Mouse (Mus musculus): ENCODE measurements around the gene Rxra. TPM values are rescaled to one million over a fixed set of nuclear protein-coding genes. Genes with fewer than 3 reads are reported as not detected.
A peak's percentile ranks its signal among the peaks of the same experiment; 100 is the strongest.

Gene Rxra
- polyA plus RNA-seq, 1 experiment: 60.0 TPM

DNA sequence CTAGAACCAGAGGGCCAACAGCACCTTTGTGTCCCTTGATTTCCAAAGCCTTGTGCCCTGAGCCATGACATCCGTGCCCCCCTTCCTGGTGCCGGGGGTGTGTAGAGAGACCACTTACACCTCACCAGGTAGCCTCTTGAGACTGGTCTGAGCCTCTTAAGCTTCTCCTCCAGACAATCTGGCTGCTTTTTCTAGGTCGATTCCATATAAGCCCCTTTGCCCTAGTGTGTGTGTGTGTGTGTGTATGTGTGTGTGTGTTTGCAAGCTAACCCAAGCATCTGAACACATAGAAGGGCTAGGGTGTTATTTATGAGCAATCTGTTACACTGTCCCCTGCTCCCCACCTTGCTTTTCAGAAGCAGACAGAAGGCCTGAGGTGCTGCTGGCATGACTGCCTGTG lies 62.2 kb downstream of the Rxra start:
- no peak for DNase-seq (ENCODE audit: low spot score)

DNA sequence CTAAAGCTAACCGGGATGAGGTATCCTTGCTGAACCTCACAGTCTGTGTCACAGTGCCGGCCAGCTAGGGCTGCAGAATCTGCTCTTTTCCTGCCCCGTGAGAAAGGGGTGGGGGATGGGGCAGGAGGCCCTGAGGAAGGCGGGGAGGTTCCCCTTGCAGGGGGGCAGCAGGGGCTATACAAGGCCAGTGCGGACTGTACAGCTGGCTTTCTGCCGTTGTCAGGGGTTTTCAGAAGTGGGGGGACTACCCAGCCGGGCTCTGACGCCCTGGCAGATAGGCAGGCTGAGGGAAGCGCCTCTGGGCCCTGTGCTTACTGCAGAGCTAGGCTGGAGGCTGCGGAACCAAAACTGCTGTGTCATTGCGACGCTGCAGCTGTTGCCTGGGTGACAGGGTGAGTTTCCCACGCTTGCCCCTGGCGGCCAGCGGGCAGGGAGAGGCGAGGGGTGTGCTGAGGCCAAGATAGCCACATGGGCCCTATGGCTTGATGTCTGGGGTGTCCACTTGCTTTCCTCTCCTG lies 63.9 kb downstream of the Rxra start:
- DNase-seq (ENCODE audit: low spot score): peak; percentile 75

DNA sequence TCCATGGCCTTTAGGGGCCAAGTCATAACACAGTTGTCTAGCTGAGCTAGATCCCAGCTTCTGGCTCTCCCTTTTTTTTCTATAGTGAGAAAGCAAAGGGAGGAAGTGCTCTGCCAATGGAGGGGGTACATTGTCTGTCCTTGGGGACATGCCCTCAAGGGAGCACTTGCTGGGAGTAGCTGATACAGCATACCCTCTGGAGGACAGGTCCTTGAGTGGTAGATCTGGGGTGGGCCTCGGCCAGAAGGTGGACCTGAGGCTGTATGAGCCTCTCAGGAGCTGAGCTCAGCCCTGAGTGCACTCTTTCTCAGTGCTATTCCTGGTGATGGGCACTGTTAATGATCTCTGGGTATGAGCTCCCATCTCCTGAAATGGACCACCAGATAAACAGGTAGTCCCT lies 66.9 kb downstream of the Rxra start:
- DNase-seq (ENCODE audit: low spot score): no peak

DNA sequence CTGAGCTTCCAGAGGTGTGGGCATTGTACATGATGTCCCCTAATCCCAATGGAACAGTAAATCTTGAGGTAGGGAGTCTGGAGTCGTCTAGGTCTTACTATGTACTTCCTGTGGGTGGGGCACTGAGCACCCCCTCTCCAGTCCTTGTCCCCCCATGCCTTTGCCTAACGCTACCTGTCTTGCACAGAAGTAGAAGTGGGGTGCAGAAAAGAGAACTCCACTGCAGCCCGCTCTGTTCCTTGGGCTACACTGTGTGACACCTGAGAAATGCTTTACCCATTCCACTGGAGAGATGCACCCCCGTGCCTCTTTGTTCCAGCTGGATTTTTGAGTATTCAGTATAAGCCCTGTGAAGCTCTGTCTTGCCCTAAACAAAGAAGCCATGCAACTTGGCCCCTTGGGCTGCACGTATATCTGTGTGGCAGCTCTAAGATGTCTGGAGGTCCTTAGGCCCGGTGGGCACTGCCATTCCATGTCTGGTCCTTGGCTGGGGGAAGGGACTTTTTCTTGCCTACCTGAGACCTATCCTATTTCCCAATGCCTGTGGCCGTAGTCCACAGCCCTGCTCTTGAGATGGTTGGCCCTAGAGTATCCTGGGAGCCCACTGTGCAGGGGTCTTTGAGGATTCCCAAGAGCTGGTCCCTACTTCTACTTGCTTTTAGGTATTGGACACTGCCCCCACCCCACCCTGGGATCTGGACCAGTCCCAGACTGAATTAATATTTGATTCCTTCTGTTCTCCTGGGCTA lies 67.8 kb downstream of the Rxra start:
- DNase-seq (ENCODE audit: low spot score): no peak

DNA sequence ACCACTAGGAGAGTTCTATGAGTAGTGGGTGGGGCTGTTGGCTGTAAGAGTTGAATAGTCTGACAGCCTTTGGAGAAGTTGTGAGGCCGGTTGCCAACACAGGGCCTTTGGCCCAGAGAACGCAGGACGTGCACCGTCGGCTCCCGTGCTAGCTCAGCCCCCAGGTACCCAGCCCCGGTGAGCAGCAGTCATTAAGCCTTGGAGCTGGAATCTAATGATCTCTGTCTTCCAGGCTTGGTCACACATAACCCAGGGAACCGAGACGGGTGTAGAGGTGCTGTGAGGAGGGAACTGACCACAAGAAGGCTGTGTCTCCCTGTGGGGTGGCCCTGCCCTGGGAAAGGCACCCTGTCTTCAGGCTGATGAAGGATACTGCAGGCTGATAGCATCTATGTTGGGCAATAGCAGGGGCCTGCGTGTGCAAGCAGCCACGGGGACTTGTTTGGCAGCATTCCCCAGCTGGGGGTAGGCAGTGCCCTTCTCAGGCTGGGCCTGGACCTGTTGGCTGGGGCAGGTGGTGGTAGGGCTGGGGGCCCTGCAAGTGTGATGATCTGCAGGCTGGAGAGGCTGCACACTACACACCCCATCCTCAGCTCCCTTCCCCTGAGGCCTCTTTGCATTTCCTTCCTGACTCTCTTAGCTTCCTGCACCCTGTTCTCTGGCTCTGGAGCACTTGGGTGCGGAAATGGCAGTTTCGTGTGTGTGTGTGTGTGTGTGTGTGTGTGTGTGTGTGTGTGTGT lies 68.5 kb downstream of the Rxra start:
- peak; percentile 68 for DNase-seq (ENCODE audit: low spot score)

DNA sequence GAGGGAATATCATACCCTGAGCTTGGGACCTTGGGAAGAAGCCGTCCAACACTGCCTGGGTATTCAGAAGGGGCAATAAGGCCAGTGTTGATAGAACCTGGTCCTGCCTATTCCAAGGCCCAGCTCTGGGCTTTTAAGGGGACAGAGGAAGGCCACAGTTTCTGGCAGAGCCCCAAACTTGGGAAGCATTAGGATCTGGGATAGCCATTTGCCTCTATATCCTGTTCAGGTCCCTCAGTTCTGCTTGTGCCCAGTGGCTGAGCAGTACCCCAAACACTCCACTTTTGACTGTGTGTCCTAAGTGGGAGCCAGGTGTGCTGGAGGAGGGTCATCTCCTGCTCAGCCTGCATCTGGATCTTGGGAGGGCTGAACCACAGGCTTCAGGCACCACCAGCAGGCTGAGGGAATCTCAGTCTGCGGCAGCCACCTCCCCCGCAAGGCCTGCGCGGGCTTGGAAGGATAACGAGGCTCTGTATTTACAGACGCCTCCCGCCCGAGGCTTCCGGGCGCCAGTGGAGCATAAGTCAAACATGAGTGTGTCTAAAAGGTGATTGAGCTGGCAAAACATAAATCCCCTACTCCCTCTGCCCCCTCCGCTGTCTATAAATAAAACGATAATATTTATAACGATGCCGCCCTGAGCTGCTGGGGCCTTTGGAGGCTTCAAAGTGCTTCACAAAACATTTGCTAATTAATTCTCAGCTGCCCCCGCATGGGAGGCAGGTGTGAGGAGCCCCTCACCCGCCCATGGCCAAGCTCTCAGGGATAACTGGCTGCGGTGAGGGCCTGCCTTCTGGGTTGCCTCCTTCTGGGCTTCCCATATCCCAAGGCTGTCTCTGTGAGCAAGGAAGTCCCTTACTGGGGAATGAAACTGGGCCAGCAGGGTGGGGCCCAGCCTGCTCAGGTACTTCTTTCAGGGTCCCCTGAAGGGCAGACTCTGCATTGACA lies 69.7 kb downstream of the Rxra start:
- DNase-seq (ENCODE audit: low spot score): peak; percentile 59

DNA sequence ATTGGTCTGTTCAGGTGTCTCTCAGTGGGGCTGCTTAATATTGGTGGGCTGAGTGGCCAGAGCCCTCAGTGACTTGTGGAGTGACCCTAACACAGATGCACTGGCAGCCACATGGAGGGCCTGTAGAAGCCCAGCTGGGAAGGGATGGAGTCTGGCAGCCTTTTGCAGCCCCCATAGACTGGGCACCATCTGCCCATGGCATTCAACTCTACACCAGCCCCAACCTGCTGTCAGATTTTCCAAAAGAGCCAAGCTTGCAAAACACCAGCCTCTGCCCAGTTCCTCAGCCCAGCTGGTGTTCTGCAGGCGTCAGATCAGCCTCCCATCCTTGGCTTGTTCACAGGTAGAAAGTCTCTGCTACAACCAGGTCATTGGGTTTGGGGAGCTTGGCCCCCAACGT lies 70.6 kb downstream of the Rxra start:
- DNase-seq (ENCODE audit: low spot score): no peak

DNA sequence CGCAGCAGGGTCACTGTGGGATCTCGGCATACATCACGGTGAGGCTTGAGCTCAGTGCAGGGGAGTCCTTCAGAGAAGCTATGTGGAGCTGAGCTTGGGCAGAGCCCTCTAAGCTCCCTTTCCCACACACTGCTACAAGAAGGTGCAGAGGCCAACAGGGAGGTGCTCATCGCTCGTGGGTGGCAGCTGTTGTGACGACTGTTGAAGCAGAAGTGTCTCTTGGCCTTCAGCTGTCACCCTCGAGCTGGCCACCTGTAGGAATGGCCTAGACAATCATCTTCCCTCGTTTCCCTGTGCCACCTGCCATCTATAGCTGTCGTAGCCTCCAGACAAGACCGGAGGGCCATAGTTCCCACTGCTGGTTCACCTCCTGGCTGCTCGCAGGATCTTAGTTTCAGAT lies 72.7 kb downstream of the Rxra start:
- DNase-seq (ENCODE audit: low spot score): no peak

DNA sequence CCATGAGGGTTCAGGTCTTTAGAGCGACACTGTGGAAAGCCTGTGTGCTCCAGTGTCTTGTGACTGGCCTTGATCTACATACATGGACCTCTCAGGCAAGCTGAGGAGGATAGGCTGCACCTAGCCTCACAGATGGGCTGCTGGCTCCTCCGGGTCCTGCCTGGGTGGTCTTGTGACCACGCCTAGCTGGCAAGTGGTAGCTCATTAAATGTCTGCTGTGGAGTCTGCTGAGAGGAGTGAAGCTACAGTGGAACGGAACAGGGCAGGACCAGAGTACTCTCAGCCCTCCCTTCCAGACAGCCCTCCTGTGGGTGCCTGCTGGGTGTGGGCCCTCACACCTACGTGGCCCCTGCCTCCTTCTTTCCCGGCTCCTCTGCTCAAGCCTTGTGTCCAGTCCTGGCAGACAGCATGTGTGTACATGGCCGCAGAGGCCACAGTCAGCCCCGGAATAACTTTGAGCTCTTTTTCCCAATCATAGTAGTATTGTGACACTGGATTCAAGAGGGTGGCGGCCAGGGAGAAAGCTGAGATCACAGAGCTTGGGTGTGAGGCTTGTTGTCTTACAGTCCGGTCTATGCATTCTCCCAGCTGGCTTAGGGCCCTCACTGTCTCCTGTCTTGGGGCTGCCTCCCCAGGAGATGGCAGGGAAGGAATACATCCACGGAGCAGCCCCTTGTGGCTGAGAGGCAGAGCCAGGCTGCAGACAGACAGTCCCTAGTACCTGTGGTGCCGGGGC lies 74.3 kb downstream of the Rxra start:
- no peak for DNase-seq (ENCODE audit: low spot score)

DNA sequence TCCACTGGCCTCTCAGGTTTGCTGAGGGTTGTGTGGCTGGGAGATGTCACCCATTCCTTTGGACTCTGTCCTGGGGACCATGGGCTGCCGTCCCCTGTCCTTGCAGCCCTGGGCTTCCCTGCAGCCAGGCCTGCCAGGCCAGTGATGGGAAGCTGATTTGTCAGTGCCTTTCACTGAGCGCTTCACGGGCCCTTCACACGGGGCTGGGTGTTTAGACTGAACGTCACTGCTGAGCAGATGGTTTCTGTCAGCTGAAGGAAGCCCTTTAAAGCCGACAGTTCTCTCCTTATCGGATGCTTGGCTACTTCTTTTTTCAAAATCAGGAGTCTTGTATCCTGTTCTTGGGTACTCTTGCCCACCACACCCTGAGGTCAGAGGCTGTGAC lies 74.9 kb downstream of the Rxra start:
- no peak for DNase-seq (ENCODE audit: low spot score)

DNA sequence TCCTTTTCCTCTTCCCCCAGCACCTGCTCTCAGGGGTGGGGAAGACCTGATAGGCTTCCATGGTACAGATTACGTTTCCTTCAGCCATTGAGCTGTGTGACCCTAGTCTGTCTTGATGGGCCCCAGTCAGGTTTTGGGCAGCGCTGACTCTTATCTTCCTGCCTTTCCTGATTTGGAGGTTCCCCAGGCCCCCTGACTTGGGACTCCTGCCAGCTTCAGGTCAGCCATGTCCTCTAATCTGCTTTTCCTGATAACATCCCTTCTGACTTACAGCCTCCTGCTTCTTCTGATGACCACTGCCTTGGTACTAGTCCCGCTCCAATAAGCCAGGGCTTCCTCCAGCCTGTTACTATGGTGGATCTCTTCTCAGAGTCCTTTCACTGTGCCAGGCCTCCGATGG lies 75.6 kb downstream of the Rxra start:
- DNase-seq (ENCODE audit: low spot score): no peak

DNA sequence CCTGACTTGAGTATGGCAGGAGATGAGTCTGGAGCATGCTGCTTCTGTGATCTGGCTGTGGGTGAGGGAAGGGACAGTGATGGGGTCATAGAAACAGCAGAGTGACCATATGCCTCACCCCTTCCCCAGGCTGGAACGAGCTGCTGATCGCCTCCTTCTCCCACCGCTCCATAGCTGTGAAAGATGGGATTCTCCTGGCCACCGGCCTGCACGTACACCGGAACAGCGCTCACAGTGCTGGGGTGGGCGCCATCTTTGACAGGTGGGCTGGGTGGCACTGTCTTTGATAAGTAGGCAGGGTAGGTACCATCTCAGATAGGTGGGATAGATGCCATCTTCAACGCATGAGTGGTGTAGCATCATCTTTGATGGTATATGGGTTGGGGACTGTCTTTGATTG lies 77.9 kb downstream of the Rxra start:
- no peak for DNase-seq (ENCODE audit: low spot score)

DNA sequence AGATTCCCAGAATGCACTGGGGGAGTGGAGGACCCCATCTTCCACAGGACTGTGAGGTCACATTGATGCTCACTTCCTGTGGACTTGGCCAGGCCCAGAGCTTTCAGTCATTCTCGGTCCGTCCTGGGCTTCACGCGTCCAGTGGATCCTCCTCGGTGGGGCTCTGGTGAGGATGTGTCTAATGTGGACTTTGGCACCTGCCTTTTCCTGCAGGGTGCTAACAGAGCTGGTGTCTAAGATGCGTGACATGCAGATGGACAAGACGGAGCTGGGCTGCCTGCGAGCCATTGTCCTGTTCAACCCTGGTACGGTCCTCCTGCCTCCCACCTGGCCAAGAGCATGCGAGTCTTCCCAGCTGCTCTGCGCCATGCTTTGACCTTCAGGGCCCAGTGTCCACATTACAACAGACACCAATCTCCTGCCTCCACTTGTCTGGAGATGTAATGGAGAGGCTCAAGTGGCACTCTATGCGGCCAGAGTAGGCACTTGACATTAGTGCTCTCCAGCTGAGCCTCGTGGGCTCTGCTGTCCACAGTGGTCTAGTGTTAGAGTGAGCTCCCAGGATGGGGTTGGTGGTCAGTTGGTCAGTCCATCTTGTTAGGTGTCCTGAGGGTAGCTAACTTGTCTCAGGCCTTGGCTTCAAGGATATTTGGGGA lies 79.9 kb downstream of the Rxra start:
- DNase-seq (ENCODE audit: low spot score): no peak

DNA sequence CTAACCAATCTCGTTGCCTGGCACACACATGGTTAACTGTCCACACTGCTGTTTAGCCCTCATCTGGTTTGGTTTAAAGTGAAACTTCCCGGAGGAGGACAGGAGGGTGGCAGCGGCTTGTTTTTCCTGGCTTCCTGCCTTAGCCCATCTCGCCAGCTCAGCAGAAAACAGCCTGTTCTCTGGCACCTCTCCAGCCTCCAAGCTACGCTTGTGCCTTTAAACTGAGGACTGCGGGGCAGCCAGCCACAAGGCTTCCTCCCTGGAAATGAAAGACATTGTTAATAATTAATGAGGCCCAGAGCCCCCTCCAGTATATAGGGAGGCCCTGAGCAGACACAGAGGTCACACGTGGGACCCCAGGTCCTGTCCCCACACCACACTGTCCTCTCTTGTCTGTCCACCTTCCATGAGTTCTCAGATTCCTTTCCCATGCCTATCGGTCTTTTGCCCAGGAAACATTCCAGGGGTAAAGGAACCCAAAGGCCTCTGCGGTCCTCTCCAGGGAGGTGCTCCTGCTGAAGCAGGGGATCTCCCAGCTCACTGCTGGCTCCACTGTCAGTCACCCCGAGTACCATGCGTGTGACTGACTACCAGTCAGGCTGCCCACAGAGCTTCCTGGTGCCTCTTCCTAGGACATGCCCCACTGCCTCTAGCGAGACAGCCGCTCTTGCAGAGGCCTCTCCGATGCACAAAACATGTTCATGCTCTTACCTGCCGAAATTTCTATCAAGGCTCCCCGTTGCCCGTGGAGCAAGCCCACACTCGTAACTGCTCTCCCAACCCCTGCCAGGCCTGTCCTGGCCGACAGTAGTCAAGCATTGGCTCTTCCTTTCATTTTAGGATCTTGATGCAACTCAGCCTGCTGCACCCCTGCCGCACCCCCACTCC lies 82.4 kb downstream of the Rxra start:
- peak; percentile 66 for DNase-seq (ENCODE audit: low spot score)

DNA sequence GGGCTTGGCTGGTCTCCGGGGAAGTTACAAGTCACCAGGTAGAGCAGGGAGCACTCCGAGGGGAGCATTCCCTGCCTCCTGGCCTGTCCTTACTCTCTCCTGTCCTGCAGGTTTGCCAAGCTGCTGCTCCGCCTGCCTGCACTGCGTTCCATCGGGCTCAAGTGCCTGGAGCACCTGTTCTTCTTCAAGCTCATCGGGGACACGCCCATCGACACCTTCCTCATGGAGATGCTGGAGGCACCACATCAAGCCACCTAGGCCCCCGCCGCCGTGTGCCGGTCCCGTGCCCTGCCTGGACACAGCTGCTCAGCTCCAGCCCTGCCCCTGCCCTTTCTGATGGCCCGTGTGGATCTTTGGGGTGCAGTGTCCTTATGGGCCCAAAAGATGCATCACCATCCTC lies 83.2 kb downstream of the Rxra start:
- DNase-seq (ENCODE audit: low spot score): no peak

DNA sequence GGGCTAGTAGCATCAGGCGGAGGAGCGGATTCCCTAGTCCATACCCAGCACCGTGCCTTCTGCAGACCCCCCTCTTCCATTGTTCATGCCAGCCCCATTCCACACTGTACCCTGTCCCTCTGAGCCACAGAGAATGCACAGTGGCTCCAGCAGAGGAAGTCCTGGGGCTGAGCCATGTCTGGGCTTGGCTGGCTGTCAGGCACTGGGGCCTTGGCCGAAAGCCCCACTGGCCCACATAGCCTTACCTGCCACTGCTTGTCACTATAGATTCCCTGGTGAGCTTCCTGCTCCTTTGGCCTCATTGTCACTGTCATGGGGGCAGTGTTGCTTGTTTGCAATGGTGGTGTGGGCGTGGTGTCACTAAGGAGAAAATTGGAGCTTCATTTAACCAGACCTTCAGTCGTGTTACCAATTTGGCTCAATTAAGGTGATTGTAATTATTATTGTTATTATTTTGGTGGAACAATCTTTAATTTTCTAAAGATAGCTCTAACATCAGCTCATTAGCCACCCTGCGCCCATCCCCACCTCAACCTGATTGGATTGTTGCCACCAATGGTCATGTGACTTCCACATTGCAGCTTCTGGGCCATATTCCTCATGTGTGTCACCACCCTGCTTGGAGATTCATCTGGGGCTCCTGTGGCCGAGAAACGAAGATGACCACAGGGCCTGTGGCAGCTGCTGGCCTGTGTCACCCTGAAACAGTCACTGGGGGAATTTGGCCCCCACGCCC lies 85.2 kb downstream of the Rxra start:
- no peak for DNase-seq (ENCODE audit: low spot score)

DNA sequence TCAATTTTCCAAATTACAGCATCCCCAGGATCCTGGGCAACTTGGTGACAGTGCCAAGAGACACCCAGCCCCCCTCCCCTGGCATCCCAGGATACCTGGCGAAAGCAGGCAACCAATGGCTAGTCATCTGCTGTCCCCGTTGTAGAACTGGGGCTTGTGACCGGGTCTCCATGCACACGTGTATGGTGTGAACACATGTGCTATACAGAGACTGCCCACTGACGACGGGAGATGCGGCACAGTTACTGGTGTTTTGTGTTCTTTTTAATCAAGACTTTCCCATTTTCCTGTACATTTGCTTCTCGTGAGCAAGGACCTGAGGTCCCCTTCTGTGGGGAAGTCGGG lies 85.7 kb downstream of the Rxra start:
- DNase-seq (ENCODE audit: low spot score): no peak

DNA sequence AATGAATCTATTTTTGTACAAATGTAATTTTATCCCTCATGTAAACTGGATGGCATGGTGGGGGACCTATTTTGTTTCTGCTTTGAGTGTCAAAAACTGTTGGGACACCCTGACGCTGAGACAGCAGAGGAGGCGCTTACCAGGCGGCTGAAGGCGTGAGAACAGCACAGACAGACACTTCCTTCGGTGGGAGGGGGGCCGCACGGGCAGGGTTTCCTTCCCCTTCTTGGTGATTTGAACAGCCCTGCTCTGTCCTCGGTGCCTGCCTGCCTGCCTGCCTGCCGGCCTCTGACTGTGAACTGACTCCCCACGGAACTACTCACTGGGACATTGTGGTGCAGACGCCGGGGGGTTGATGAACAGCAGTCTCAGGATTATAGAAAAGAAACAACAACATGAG lies 86.3 kb downstream of the Rxra start:
- no peak for DNase-seq (ENCODE audit: low spot score)

Data from urinary bladder, adult 2 months (tissue).